Mouse (Mus musculus) kidney, adult 2 months (tissue): ENCODE data around the gene Etl4.

Experiments used
- CTCF ChIP-seq: fragments of 200-500 bp; conservative IDR thresholded peaks from 2 replicates; pipeline ENCODE4 v1.5.1; 2011; ENCODE audit warnings: low read depth, mild to moderate bottlenecking, control low read depth, low read length, moderate library complexity, mixed read lengths; ENCODE audit not compliant: insufficient read depth, insufficient read length
- POLR2A ChIP-seq: fragments of 200-500 bp; IDR thresholded peaks from one replicate; pipeline ENCODE4 v1.6.1; 2011; ENCODE audit warnings: low read depth, low read length, control low read depth

DNA sequence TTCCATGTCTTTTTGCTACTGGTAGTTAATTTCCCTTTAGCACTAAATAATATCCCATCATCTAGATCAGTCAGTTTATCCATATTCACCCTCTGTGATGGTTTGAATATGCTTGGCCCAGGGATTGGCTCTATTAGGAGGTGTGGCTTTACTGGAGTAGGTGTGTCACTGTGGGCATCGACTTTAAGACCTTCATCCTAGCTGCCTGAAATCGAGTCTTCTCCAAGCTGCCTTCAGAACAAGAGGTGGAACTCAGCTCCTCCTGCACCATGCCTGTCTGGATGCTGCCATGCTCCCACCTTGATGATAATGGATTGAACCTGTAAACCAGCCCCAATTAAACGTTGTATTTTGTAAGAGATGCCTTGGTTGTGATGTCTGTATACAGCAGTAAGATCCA lies 758.3 kb downstream of the Etl4 start:
- no peak for TF ChIP-seq CTCF
- TF ChIP-seq POLR2A: no peak
